Mouse (Mus musculus) myocyte (in vitro differentiated cells): Measurements from ENCODE around the gene Frs2. TPM values are rescaled to one million over a fixed set of nuclear protein-coding genes. Genes with fewer than 3 reads are reported as not detected.

Experiments
- H3K27me3 ChIP-seq: one replicate; pipeline ENCODE4 v1.6.1; 2011; ENCODE audit not compliant: control insufficient read depth, insufficient read depth, insufficient read length
- H3K36me3 ChIP-seq: one replicate; pipeline ENCODE4 v1.6.1; 2011; ENCODE audit not compliant: control insufficient read depth, insufficient read depth
- H3K4me2 ChIP-seq: one replicate; pipeline ENCODE4 v1.6.1; 2011; ENCODE audit warnings: low read depth, control low read depth
- H3K4me3 ChIP-seq: one replicate; pipeline ENCODE4 v1.5.1; 2011; ENCODE audit warnings: mild to moderate bottlenecking, control low read depth, moderate library complexity
- H3K79me2 ChIP-seq: one replicate; pipeline ENCODE4 v1.6.1; 2011; ENCODE audit not compliant: control insufficient read depth, insufficient read depth
- H3ac ChIP-seq: one replicate; pipeline ENCODE4 v1.6.1; 2011; ENCODE audit not compliant: control insufficient read depth, insufficient read length
- CEBPB ChIP-seq: IDR thresholded peaks from 2 replicates; pipeline ENCODE4 v1.6.1; 2011; ENCODE audit warnings: mild to moderate bottlenecking, moderate library complexity; ENCODE audit not compliant: poor library complexity, insufficient read depth, severe bottlenecking
- E2F4 ChIP-seq: IDR thresholded peaks from one replicate; pipeline ENCODE4 v1.6.1; 2011; ENCODE audit warnings: mild to moderate bottlenecking, control low read depth, moderate library complexity; ENCODE audit not compliant: insufficient read depth
- MAX ChIP-seq: IDR thresholded peaks from one replicate; pipeline ENCODE4 v1.6.1; 2011; ENCODE audit warnings: low read depth, mild to moderate bottlenecking, control low read depth
- MYOD1 ChIP-seq, 3 experiments: IDR thresholded peaks; one replicate each; pipeline ENCODE4 v1.6.1; 2011; ENCODE audit warnings: control low read depth in 2 of 3, low read depth in 2 of 3, mild to moderate bottlenecking in 2 of 3, moderate library complexity in 1 of 3; ENCODE audit not compliant: insufficient read length in 2 of 3, control insufficient read depth in 1 of 3
- MYOG ChIP-seq, 3 experiments: IDR thresholded peaks; one replicate each; pipeline ENCODE4 v1.6.1; 2011; ENCODE audit warnings: control low read depth in 2 of 3, low read depth in 2 of 3, mild to moderate bottlenecking in 2 of 3; ENCODE audit not compliant: insufficient read length in 2 of 3, control insufficient read depth in 1 of 3, insufficient read depth in 1 of 3
- POLR2A ChIP-seq: IDR thresholded peaks from one replicate; pipeline ENCODE4 v1.6.1; 2011; ENCODE audit warnings: low read depth, mild to moderate bottlenecking, control low read depth, moderate library complexity; ENCODE audit not compliant: insufficient read length
- POLR2AphosphoS2 ChIP-seq: IDR thresholded peaks from one replicate; pipeline ENCODE4 v1.6.1; 2011; ENCODE audit warnings: low read depth, control low read depth; ENCODE audit not compliant: insufficient read length
- REST ChIP-seq: IDR thresholded peaks from one replicate; pipeline ENCODE4 v1.6.1; 2011; ENCODE audit warnings: mild to moderate bottlenecking, control low read depth, moderate library complexity; ENCODE audit not compliant: insufficient read depth, insufficient read length
- SRF ChIP-seq: IDR thresholded peaks from one replicate; pipeline ENCODE4 v1.6.1; 2011; ENCODE audit warnings: low read depth; ENCODE audit not compliant: control insufficient read depth, insufficient read length
- TCF12 ChIP-seq: IDR thresholded peaks from one replicate; pipeline ENCODE4 v1.6.1; 2011; ENCODE audit warnings: mild to moderate bottlenecking, control low read depth; ENCODE audit not compliant: poor library complexity, insufficient read depth, severe bottlenecking
- TCF3 ChIP-seq: IDR thresholded peaks from one replicate; pipeline ENCODE4 v1.6.1; 2011; ENCODE audit warnings: low read depth, control low read depth; ENCODE audit not compliant: insufficient read length
- USF1 ChIP-seq: IDR thresholded peaks from one replicate; pipeline ENCODE4 v1.6.1; 2011; ENCODE audit warnings: low read depth, mild to moderate bottlenecking, control low read depth, moderate library complexity
- polyA plus RNA-seq: library from polyadenylated mRNA; unstranded; fragments of >200 nt; fragmentation: generic; extraction: Trizol; gene quantifications from one replicate; pipeline ENCODE4 v1.2.1, GENCODE M21; 2012; ENCODE audit warnings: missing spikeins

Frs2 gene
- polyA plus RNA-seq, 1 experiment = 6.6 TPM

DNA sequence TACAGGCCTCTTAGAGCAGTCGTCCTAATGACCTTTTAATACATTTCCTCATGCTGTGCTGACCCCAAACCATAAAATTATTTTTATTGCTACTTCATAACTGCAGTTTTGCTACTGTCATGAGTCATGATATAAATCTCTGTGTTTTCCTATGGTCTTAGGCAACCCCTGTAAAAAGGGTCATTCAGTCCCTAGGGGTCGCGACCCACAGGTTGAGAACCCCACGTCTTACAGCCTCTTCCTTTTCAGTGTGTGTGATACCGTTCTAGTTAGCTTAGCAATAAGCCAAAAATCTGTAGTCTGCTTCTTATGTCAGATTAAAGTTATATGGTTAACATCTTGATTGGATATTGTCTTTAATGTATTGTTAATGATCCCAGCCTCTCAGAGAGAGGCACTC, 45.0 kb upstream of the Frs2 start:
- H3K27me3 ChIP-seq = no peaks in the 10 kb centered on the region
- H3K36me3 ChIP-seq = no peaks in the 10 kb centered on the region
- H3K79me2 ChIP-seq = no peaks in the 10 kb centered on the region
- TF ChIP-seq MYOG (IDR thresholded peaks at IDR 0.05; ENCODE audit: control insufficient read depth in 1 of 3, insufficient read depth in 1 of 3, insufficient read length in 2 of 3, low read depth in 2 of 3) (no peak), POLR2A (no peak), MAX (no peak)
- no peak overlapping the region for H3ac ChIP-seq
- H3K4me3 ChIP-seq = no peak overlapping the region
- no peak overlapping the region for H3K4me2 ChIP-seq

DNA sequence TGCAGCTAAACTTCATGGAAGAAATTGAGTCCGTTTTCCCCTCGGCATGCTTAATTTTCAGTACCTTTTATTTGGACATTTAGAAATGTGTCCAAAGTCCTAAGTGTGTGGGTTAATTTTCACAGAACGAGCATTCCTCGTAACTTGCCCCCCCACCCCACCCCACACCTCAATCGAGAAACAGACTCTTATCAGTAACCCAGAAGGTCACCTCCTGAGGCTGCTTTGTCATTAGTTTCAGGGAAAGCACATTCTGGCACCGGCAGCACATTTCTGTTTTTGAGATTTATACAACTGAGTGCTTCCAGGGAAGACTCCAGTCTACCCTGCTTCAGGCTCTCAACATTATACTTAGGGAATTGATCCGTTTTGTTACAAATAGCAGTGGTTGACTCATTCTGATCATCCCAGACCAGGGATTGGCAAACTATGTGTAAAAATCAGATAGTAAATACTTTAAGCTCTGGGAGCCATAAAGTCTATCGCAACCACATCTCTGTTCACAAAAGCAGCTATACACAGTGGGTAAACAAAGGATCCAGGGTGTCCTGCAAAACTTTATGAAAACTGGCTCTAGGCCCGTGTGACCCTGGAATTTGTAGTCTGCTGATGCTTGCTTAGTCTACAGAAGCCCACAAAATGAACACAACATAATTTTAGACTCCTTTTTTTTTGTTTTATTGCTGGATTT, 37.2 kb upstream of the Frs2 start:
- Histone ChIP-seq H3K27me3 (no peaks in the 10 kb centered on the region), H3K36me3 (no peaks in the 10 kb centered on the region)
- TF ChIP-seq MAX (no peak), SRF (no peak), CEBPB (no peak), TCF3 (no peak)

DNA sequence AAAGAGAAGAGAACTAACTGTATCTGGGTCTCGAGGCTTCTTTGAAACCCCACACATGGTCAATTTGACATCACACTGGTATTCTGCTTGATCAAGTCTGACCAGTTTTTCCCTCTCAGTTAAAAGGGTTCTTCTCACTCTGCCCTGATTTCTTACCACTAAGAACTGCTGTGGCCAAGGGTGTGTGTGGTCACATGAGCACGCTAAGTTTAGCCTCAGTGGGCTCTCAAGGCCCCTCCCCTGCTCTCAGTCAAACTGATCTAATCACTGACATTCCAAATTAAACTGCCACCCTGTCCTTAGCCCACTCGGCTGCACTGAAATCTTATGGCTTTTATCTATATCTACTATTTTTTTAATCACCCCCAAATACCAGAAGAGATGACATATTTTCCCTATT, 32.8 kb upstream of the Frs2 start:
- no peak overlapping the region for H3K4me3 ChIP-seq
- H3K79me2 ChIP-seq = no peaks in the 10 kb centered on the region
- H3K27me3 ChIP-seq = no peaks in the 10 kb centered on the region
- TF ChIP-seq USF1 = peak; percentile 77
- no peak for TF ChIP-seq POLR2AphosphoS2
- peak overlapping the region; percentile 48 for H3K4me2 ChIP-seq
- H3K36me3 ChIP-seq = no peaks in the 10 kb centered on the region
- H3ac ChIP-seq = no peak overlapping the region

More for the DNA sequence above, 37.2 kb upstream of the Frs2 start:
- no peak overlapping the region for H3K4me3 ChIP-seq
- no peaks in the 10 kb centered on the region for H3K79me2 ChIP-seq
- H3K4me2 ChIP-seq = no peak overlapping the region
- no peak overlapping the region for H3ac ChIP-seq

DNA sequence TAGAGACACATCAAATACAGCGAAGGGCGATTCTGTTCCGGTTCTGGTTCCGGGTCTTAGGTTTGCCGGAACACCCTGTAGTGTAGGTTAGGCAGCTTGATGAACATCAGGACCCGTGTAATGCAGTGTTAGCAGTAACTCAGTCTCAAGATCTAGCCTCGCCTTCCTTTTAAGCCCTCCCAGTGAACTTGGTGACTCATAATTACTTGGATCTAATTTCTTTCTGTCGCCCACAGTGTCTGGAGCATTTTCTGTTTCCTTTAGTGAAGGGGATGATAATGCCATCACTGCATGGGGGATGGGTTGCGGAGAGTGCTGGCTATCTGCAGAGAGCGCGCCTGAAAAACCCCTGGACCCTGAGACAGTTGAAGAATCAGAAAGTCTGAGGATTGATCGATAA, 26.3 kb upstream of the Frs2 start:
- no peak overlapping the region for H3ac ChIP-seq
- TF ChIP-seq POLR2A (peak; percentile 70), POLR2AphosphoS2 (peak; percentile 75), E2F4 (no peak)
- H3K4me3 ChIP-seq = peak overlapping the region; percentile 23
- no peaks in the 10 kb centered on the region for H3K79me2 ChIP-seq
- H3K4me2 ChIP-seq = peak overlapping the region; percentile 98
- H3K27me3 ChIP-seq = no peaks in the 10 kb centered on the region
- no peaks in the 10 kb centered on the region for H3K36me3 ChIP-seq

GRCm38 (mm10) chr10:117173566-117174438, 25.5 kb upstream of the Frs2 start:
- Histone ChIP-seq H3K79me2 (no peaks in the 10 kb centered on the region), H3K27me3 (no peaks in the 10 kb centered on the region), H3K4me2 (peak overlapping the region; percentile 98), H3K4me3 (peak overlapping the region; percentile 23), H3K36me3 (no peaks in the 10 kb centered on the region), H3ac (no peak overlapping the region)
- TF ChIP-seq TCF3 (no peak), POLR2A (no peak), CEBPB (no peak), TCF12 (no peak), MAX (no peak), SRF (no peak), MYOG (IDR thresholded peaks at IDR 0.05; ENCODE audit: control insufficient read depth in 1 of 3, insufficient read depth in 1 of 3, insufficient read length in 2 of 3, low read depth in 2 of 3) (no peak), MYOD1 (IDR thresholded peaks at IDR 0.05; ENCODE audit: control insufficient read depth in 1 of 3, insufficient read length in 2 of 3, low read depth in 2 of 3) (no peak), POLR2AphosphoS2 (no peak), REST (no peak), USF1 (no peak), E2F4 (no peak)
